In the genomic region with DNA sequence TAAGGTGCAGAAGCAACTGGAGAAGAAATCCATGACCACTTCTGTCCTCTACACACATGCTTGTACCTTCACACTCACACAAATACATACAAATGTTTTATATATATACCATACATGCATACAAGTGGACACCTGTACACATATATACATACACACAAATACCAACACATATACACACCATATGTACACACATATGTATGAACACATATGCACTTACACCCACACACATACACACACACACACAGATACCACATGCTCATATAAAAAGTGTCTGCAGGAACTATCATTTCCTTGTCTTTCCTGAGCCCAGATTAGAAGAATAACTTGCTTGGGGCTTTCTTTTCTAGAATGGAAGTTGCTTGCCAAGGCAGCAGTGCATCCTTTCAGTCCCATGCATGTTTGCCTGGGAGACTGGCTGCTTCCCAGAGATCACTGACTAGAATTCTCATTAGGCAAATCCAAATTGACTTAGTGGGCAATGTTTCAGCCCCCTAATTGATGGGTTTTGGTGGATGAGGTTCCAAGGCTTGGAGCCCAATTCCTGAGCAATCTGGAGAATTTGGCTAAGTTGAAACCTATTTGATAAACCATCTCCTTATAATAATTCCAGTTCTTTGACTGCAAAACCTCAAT, we compare ENCODE assay signal across 14 mouse cellular contexts.
A peak's percentile ranks its signal among the peaks of the same experiment; 100 is the strongest.
DNase-seq lines count a peak whose midpoint lies in the region; ATAC-seq and TF ChIP-seq lines count a peak whose summit lies in the region.
"Had no signal": no experiment of that assay in that cellular context is flagged by ENCODE, and none has a peak within 500 bp of the region (broad histone marks: within the 10 kb centered on the region; RNA-seq: fewer than 3 reads in every experiment).

No protein-coding gene starts in this region.

- DNase-seq in heart, adult 11 months: peak; percentile 74
- no peak for DNase-seq in heart, postnatal 10 days
- DNase-seq in midbrain, postnatal 0 days (ENCODE audit: low spot score): peak; percentile 80
- peak; percentile 50 to 66 for DNase-seq in layer of hippocampus, postnatal 10 days (ENCODE audit: low spot score in 2 of 2)
- DNase-seq in embryo, embryonic 10.5 days (ENCODE audit: low spot score): no peak
- DNase-seq: adrenal gland, postnatal 14 days; kidney, adult 8-10 months; thymus, postnatal 36 days had no signal

- no peaks in the 10 kb centered on the region for H3K27me3 ChIP-seq in midbrain, postnatal 0 days (ENCODE audit: insufficient read depth, low read length)
- no peaks in the 10 kb centered on the region for H3K27me3 ChIP-seq in midbrain, embryonic 15.5 days (replicated peaks)
- H3K27me3 ChIP-seq in forebrain, embryonic 16.5 days (replicated peaks; ENCODE audit: control insufficient read depth, insufficient read depth, low read length): no peaks in the 10 kb centered on the region
- H3K27me3 ChIP-seq: CH12.LX; liver, embryonic 12.5 days; neural tube, embryonic 13.5 days had no signal

- no peak overlapping the region for H3K27ac ChIP-seq in midbrain, postnatal 0 days (ENCODE audit: low read depth, low read length)
- no peak overlapping the region for H3K27ac ChIP-seq in midbrain, embryonic 15.5 days
- H3K27ac ChIP-seq in forebrain, embryonic 16.5 days (ENCODE audit: low read length): no peak overlapping the region
- H3K27ac ChIP-seq: liver, embryonic 12.5 days; neural tube, embryonic 13.5 days had no signal

- no peak overlapping the region for H3K9ac ChIP-seq in midbrain, postnatal 0 days (replicated peaks; ENCODE audit: low read length, poor library complexity, severe bottlenecking)
- H3K9ac ChIP-seq in midbrain, embryonic 15.5 days: no peak overlapping the region
- H3K9ac ChIP-seq in forebrain, embryonic 16.5 days (replicated peaks; ENCODE audit: low read depth, low read length): no peak overlapping the region
- H3K9ac ChIP-seq: liver, embryonic 12.5 days; neural tube, embryonic 13.5 days had no signal

- no peak overlapping the region for H3K4me3 ChIP-seq in midbrain, postnatal 0 days (ENCODE audit: low read depth, low read length)
- no peak overlapping the region for H3K4me3 ChIP-seq in midbrain, embryonic 15.5 days
- no peak overlapping the region for H3K4me3 ChIP-seq in forebrain, embryonic 16.5 days (replicated peaks; ENCODE audit: low read length)
- H3K4me3 ChIP-seq: erythroblast, embryonic 14.5 days; liver, embryonic 12.5 days; neural tube, embryonic 13.5 days had no signal

- intact Hi-C loops in heart, postnatal 10 days (cut with DNase I): no loop called here

- H3K4me1 ChIP-seq in midbrain, postnatal 0 days (ENCODE audit: insufficient read depth, low read length): no peaks in the 10 kb centered on the region
- H3K4me1 ChIP-seq in midbrain, embryonic 15.5 days: no peaks in the 10 kb centered on the region
- no peaks in the 10 kb centered on the region for H3K4me1 ChIP-seq in forebrain, embryonic 16.5 days (replicated peaks; ENCODE audit: control insufficient read depth, insufficient read depth, low read length)
- H3K4me1 ChIP-seq: liver, embryonic 12.5 days; neural tube, embryonic 13.5 days had no signal

- TF ChIP-seq CTCF in midbrain, postnatal 0 days (IDR thresholded peaks at IDR 0.05): no peak

- H3K9me3 ChIP-seq in midbrain, postnatal 0 days (ENCODE audit: low read length): no peaks in the 10 kb centered on the region
- no peaks in the 10 kb centered on the region for H3K9me3 ChIP-seq in midbrain, embryonic 15.5 days
- no peaks in the 10 kb centered on the region for H3K9me3 ChIP-seq in forebrain, embryonic 16.5 days (ENCODE audit: control insufficient read depth, low read length)
- H3K9me3 ChIP-seq: liver, embryonic 12.5 days; neural tube, embryonic 13.5 days had no signal

- peak; percentile 27; the same call in 1 of the 2 replicates for ATAC-seq in midbrain, postnatal 0 days (ENCODE audit: low FRiP score)
- ATAC-seq in midbrain, embryonic 15.5 days (replicated peaks): no peak
- ATAC-seq in forebrain, embryonic 16.5 days: peak; percentile 94
- ATAC-seq: liver, embryonic 12.5 days had no signal

- no peaks in the 10 kb centered on the region for H3K36me3 ChIP-seq in midbrain, postnatal 0 days (ENCODE audit: insufficient read depth, low read length)
- H3K36me3 ChIP-seq in midbrain, embryonic 15.5 days (replicated peaks): no peaks in the 10 kb centered on the region
- no peaks in the 10 kb centered on the region for H3K36me3 ChIP-seq in forebrain, embryonic 16.5 days (ENCODE audit: control insufficient read depth, insufficient read depth)
- H3K36me3 ChIP-seq: liver, embryonic 12.5 days; neural tube, embryonic 13.5 days had no signal

- no peak overlapping the region for H3K4me2 ChIP-seq in midbrain, postnatal 0 days (ENCODE audit: low read depth, low read length, poor library complexity, severe bottlenecking)
- H3K4me2 ChIP-seq in midbrain, embryonic 15.5 days: no peak overlapping the region
- H3K4me2 ChIP-seq in forebrain, embryonic 16.5 days (ENCODE audit: low read length): no peak overlapping the region
- H3K4me2 ChIP-seq: liver, embryonic 12.5 days; neural tube, embryonic 13.5 days had no signal

Comparison
In these comparisons a context has a peak if more than half of its experiments do, and no peak if none do; other contexts are left out.
1. DNase-seq: peak in heart, adult 11 months (single experiment), midbrain, postnatal 0 days (single experiment) and layer of hippocampus, postnatal 10 days (2 of 2); none in heart, postnatal 10 days (0 of 2) and embryo, embryonic 10.5 days (single experiment).